Mouse (Mus musculus): ENCODE data around the gene Epb41l1. TPM values are rescaled to one million over a fixed set of nuclear protein-coding genes. Genes with fewer than 3 reads are reported as not detected.

Epb41l1 gene
- total and polyA plus RNA-seq, 2 experiments from 2014 or later: 0.45 to 28.2 TPM

DNA sequence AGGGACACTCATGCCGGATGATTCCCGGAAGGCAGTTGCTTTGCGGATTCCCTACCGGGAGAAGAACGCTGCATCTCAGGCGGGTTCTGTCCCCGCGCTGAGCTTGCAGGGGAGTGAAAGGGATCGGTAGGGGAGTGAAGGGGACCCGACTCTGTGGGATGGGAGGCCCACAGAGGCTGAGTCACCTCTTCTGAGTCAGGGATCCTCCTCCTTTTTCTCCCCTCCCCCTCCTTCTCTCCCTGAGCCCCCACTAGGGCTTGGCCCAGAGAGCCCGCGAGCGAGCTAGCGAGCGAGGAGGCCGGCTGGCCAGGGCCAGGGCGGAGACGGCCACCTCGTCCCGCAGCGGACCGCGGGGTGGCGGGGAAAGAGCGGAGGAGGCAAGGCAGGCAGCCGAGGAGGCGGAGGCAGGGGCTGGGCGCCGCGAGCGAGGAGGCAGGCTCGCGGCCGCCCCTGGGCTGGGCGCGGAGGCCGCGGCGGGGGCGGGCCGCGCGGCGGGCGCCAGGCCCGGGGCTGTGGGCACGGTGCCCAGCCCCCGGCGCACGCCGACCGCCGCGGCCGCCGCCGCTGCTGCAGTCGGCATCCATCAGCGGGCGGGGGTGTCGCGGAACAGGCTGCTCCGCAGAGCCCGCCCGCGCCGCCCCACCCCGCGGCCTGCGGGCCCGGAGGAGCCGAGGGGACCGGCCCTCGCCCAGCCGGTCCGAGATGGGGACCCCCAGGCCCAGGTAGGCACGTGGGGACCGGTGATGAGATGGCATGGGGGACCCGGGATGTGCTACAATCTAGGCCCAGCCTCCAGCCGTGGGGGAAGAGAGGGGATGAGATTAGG lies 54.8 kb downstream of the Epb41l1 start:
- Histone ChIP-seq H3K27me3 (ENCODE audit: control insufficient read depth, insufficient read depth, low read length) (no peaks in the 10 kb centered on the region), H3K4me1 (ENCODE audit: control insufficient read depth, insufficient read depth) (peaks cover 16% of the 10 kb centered on the region), H3K27ac (ENCODE audit: low read depth) (peak overlapping the region; percentile 43), H3K9ac (replicated peaks; ENCODE audit: low read depth, low read length) (peak overlapping the region; percentile 45), H3K4me2 (ENCODE audit: low read depth, low read length) (peak overlapping the region; percentile 75), H3K36me3 (replicated peaks; ENCODE audit: control insufficient read depth, insufficient read depth, low read length) (no peaks in the 10 kb centered on the region), H3K9me3 (replicated peaks; ENCODE audit: control insufficient read depth, low read length) (no peaks in the 10 kb centered on the region), H3K4me3 (ENCODE audit: low read depth, low read length) (peak overlapping the region; percentile 52)
- no peak for TF ChIP-seq CTCF (IDR thresholded peaks at IDR 0.05; ENCODE audit: low read depth)
- TF ChIP-seq EP300 (IDR thresholded peaks at IDR 0.05; ENCODE audit: low read depth): no peak
- DNase-seq (ENCODE audit: low spot score): peak; percentile 77
- ATAC-seq (ENCODE audit: insufficient read depth, low read depth): peak; percentile 71
- 2% methylated on average over 69 of the region's 80 CpGs for WGBS

DNA sequence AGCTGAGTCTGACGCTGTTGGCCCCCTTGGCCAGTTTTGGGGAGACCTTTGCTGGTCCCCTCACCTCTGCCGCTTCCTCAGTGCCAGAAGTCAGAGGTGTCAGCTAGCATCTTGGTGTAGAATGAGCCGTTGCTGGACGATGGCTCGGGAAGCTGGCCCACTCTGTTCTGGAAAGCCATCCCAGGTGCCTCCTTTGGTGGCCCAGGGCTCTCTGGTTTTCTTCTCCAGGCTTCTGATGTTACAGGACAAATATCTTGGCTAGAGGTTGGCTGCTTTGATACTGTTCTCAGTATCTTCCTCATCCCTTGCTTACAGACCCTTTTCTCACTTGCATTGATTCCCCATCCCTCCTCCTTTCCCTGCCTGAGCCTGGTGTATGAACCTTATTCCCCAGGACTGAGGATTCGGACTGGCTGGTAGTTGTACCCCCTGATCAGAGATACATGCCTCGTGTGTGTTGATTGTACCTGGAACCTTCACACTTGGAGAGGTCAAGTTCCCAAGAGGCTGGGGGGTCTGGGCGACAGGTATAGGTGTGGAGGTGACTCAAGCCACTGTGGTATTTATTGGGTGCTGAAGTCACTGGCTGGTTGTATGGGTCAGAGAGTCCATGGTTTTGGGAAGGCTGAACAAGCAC lies 55.5 kb downstream of the Epb41l1 start:
- Histone ChIP-seq H3K27me3 (ENCODE audit: control insufficient read depth, insufficient read depth, low read length) (no peaks in the 10 kb centered on the region), H3K9me3 (replicated peaks; ENCODE audit: control insufficient read depth, low read length) (no peaks in the 10 kb centered on the region), H3K4me2 (ENCODE audit: low read depth, low read length) (peak overlapping the region; percentile 75), H3K4me1 (ENCODE audit: control insufficient read depth, insufficient read depth) (peaks cover 16% of the 10 kb centered on the region), H3K9ac (replicated peaks; ENCODE audit: low read depth, low read length) (peak overlapping the region; percentile 45), H3K4me3 (ENCODE audit: low read depth, low read length) (peak overlapping the region; percentile 52), H3K27ac (ENCODE audit: low read depth) (peak overlapping the region; percentile 43; the same call in 1 of the 2 replicates), H3K36me3 (replicated peaks; ENCODE audit: control insufficient read depth, insufficient read depth, low read length) (no peaks in the 10 kb centered on the region)
- DNase-seq (ENCODE audit: low spot score) (no peak), ATAC-seq (ENCODE audit: insufficient read depth, low read depth) (no peak)
- 29% methylated on average over 8 of the region's 8 CpGs for WGBS
- TF ChIP-seq CTCF (IDR thresholded peaks at IDR 0.05; ENCODE audit: low read depth) (no peak), EP300 (IDR thresholded peaks at IDR 0.05; ENCODE audit: low read depth) (no peak)

DNA sequence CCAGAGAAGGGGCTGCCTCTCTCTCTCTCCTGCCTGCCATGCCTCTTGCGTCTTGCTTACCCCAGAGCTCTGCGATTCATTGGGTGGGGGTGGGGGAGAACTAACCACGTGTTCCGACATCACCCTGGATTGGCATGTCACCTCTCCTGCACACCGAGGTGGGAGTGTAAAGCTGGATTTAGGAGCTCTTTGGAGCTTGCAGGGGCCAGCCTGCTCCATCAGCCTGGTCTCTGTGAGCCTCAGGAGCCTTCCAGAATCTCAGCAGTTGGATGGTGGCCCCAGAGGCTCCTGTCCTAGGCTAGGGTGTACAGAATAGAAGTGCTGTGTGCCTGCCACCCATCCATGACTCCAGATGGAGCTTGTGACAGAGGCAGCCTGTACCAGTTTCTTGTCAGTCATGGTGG lies 56.0 kb downstream of the Epb41l1 start:
- H3K4me3 ChIP-seq (ENCODE audit: low read depth, low read length): no peak overlapping the region
- ATAC-seq (ENCODE audit: insufficient read depth, low read depth) (no peak), DNase-seq (ENCODE audit: low spot score) (no peak)
- H3K4me1 ChIP-seq (ENCODE audit: control insufficient read depth, insufficient read depth): peaks cover 16% of the 10 kb centered on the region
- no peaks in the 10 kb centered on the region for H3K9me3 ChIP-seq (replicated peaks; ENCODE audit: control insufficient read depth, low read length)
- WGBS: 31% methylated on average over 5 of the region's 5 CpGs
- no peak overlapping the region for H3K9ac ChIP-seq (replicated peaks; ENCODE audit: low read depth, low read length)
- no peak overlapping the region for H3K27ac ChIP-seq (ENCODE audit: low read depth)
- TF ChIP-seq EP300 (IDR thresholded peaks at IDR 0.05; ENCODE audit: low read depth) (no peak), CTCF (IDR thresholded peaks at IDR 0.05; ENCODE audit: low read depth) (no peak)
- peak overlapping the region; percentile 75; the same call in 1 of the 2 replicates for H3K4me2 ChIP-seq (ENCODE audit: low read depth, low read length)
- H3K36me3 ChIP-seq (replicated peaks; ENCODE audit: control insufficient read depth, insufficient read depth, low read length): no peaks in the 10 kb centered on the region
- H3K27me3 ChIP-seq (ENCODE audit: control insufficient read depth, insufficient read depth, low read length): no peaks in the 10 kb centered on the region

DNA sequence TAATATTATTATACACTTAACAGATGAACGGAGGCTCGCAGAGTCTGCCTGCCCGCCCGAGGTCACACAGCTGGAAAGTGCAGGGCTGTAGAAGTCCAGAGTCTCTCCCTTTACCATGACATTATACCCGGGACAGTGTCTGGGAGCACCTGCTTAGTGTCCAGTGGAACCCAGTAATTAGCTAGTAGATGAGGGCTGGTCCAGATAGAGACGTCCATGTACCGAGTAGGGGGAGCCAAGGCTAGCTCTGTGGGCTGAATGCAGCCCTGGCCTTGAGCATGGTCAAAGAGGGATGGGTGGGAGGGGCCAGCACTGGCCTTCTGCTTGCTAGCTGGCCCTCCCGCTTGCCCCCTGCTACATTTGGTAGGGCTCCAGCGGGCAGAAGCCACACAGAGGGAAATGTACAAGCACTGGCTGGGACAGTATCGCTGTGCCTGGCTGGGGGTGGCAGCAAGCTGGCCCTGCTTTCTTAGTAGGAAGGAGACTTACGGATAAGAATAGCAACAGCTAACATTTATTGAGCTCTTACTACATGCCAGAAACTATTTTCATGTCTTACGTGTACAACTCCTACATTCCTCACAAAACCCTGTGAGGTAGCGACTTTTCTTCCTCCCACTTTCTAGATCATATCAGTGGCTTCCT lies 57.5 kb downstream of the Epb41l1 start:
- H3K36me3 ChIP-seq (replicated peaks; ENCODE audit: control insufficient read depth, insufficient read depth, low read length): no peaks in the 10 kb centered on the region
- DNase-seq (ENCODE audit: low spot score) (no peak), ATAC-seq (ENCODE audit: insufficient read depth, low read depth) (no peak)
- no peak overlapping the region for H3K27ac ChIP-seq (ENCODE audit: low read depth)
- 72% methylated on average over 13 of the region's 13 CpGs for WGBS
- no peaks in the 10 kb centered on the region for H3K27me3 ChIP-seq (ENCODE audit: control insufficient read depth, insufficient read depth, low read length)
- H3K9me3 ChIP-seq (replicated peaks; ENCODE audit: control insufficient read depth, low read length): no peaks in the 10 kb centered on the region
- TF ChIP-seq EP300 (IDR thresholded peaks at IDR 0.05; ENCODE audit: low read depth): no peak
- peaks cover 13% of the 10 kb centered on the region for H3K4me1 ChIP-seq (ENCODE audit: control insufficient read depth, insufficient read depth)
- H3K4me2 ChIP-seq (ENCODE audit: low read depth, low read length): no peak overlapping the region
- no peak overlapping the region for H3K4me3 ChIP-seq (ENCODE audit: low read depth, low read length)
- no peak overlapping the region for H3K9ac ChIP-seq (replicated peaks; ENCODE audit: low read depth, low read length)

DNA sequence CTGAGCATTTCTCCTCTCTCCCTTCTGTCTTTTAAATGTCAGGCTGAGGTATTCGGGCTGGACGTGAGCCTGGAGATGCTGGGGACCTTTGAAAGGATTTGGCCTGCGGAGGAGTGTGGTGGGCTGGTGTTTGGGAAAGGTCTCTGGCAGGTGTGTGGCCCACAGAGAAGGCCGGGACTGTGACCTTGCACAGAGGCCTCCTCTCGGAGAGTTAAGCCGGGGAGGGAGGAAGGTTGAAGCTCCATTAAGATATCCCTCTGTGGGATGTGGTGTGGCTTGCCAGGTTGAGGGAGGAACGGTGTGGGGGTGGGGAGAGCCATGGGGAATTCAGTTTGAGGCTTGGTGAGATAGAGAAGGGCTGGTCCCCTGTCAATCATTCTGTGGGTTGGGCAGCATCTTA lies 59.1 kb downstream of the Epb41l1 start:
- H3K4me1 ChIP-seq (ENCODE audit: control insufficient read depth, insufficient read depth): 0 out of 2 replicates have a peak, but pooled peaks cover 5% of the 10 kb centered on the region
- H3K36me3 ChIP-seq (replicated peaks; ENCODE audit: control insufficient read depth, insufficient read depth, low read length): no peaks in the 10 kb centered on the region
- no peak for TF ChIP-seq CTCF (IDR thresholded peaks at IDR 0.05; ENCODE audit: low read depth)
- TF ChIP-seq EP300 (IDR thresholded peaks at IDR 0.05; ENCODE audit: low read depth): no peak
- H3K9me3 ChIP-seq (replicated peaks; ENCODE audit: control insufficient read depth, low read length): no peaks in the 10 kb centered on the region
- 46% methylated on average over 7 of the region's 7 CpGs for WGBS
- H3K4me3 ChIP-seq (ENCODE audit: low read depth, low read length): no peak overlapping the region
- no peak overlapping the region for H3K27ac ChIP-seq (ENCODE audit: low read depth)
- H3K4me2 ChIP-seq (ENCODE audit: low read depth, low read length): no peak overlapping the region
- no peak overlapping the region for H3K9ac ChIP-seq (replicated peaks; ENCODE audit: low read depth, low read length)
- H3K27me3 ChIP-seq (ENCODE audit: control insufficient read depth, insufficient read depth, low read length): no peaks in the 10 kb centered on the region
- ATAC-seq (ENCODE audit: insufficient read depth, low read depth) (no peak), DNase-seq (ENCODE audit: low spot score) (no peak)
